Mouse (Mus musculus) frontal cortex, postnatal 25 days (tissue): Measurements from ENCODE around the gene Cntrl.

Experiments
- DNase-seq, 2 experiments: peaks; one replicate each; pipeline ENCODE4 v3.0.0; 2022; ENCODE audit warnings: low spot score in 2 of 2

The Cntrl gene

GRCm38 (mm10) chr2:35124716-35125115 is 15.4 kb downstream of the Cntrl start:
- DNase-seq: no peak

GRCm38 (mm10) chr2:35131491-35131890 is 22.2 kb downstream of the Cntrl start:
- DNase-seq: no peak

GRCm38 (mm10) chr2:35131991-35132661 is 22.8 kb downstream of the Cntrl start:
- peak; percentile 95 to 99 for DNase-seq

- DNase-seq: no peak
These were observed 23.4 kb downstream of the Cntrl start for GRCm38 (mm10) chr2:35132662-35133055.

- no peak for DNase-seq
These were observed 24.6 kb downstream of the Cntrl start for GRCm38 (mm10) chr2:35133891-35134290.

GRCm38 (mm10) chr2:35138576-35138975 is 29.3 kb downstream of the Cntrl start:
- DNase-seq: no peak

- no peak for DNase-seq
These were observed 32.4 kb downstream of the Cntrl start for GRCm38 (mm10) chr2:35141673-35142072.

- DNase-seq: no peak
These were observed 39.5 kb downstream of the Cntrl start for GRCm38 (mm10) chr2:35148806-35149205.

GRCm38 (mm10) chr2:35151303-35151882 is 42.1 kb downstream of the Cntrl start:
- DNase-seq: no peak

GRCm38 (mm10) chr2:35153179-35153578 is 43.9 kb downstream of the Cntrl start:
- no peak for DNase-seq

GRCm38 (mm10) chr2:35153844-35154554 is 44.7 kb downstream of the Cntrl start:
- DNase-seq: no peak

- DNase-seq: no peak
These were observed 47.7 kb downstream of the Cntrl start for GRCm38 (mm10) chr2:35156985-35157384.

GRCm38 (mm10) chr2:35157836-35158235 is 48.5 kb downstream of the Cntrl start:
- no peak for DNase-seq

- no peak for DNase-seq
These were observed 49.1 kb downstream of the Cntrl start for GRCm38 (mm10) chr2:35158358-35158757.

- no peak for DNase-seq
These were observed 50.9 kb downstream of the Cntrl start for GRCm38 (mm10) chr2:35160206-35160605.

- no peak for DNase-seq
These were observed 52.7 kb downstream of the Cntrl start for GRCm38 (mm10) chr2:35161846-35162488.

GRCm38 (mm10) chr2:35163396-35163795 is 54.1 kb downstream of the Cntrl start:
- no peak for DNase-seq

- DNase-seq: no peak
These were observed 56.1 kb downstream of the Cntrl start for GRCm38 (mm10) chr2:35165416-35165815.

- no peak for DNase-seq
These were observed 57.5 kb downstream of the Cntrl start for GRCm38 (mm10) chr2:35166816-35167215.

- no peak for DNase-seq
These were observed 60.2 kb downstream of the Cntrl start for GRCm38 (mm10) chr2:35169452-35169851.

- DNase-seq: no peak
These were observed 62.1 kb downstream of the Cntrl start for GRCm38 (mm10) chr2:35171341-35171861.

- no peak for DNase-seq
These were observed 63.0 kb downstream of the Cntrl start for GRCm38 (mm10) chr2:35172246-35172645.
